Mouse (Mus musculus) pancreas, adult 10 weeks (tissue): Measurements from ENCODE around the gene C1qbp. TPM values are rescaled to one million over a fixed set of nuclear protein-coding genes. Genes with fewer than 3 reads are reported as not detected.

Experiments used
- polyA plus RNA-seq: library from polyadenylated mRNA; stranded (reverse); fragments of 350-450 nt; fragmentation: Illumina TruSeq; extraction: RNeasy Lipid Tissue Mini Kit (QIAGEN cat#74804); gene quantifications from one replicate; pipeline ENCODE4 v1.2.3, GENCODE M21; 2015; ENCODE audit warnings: low read depth, low replicate concordance; ENCODE audit not compliant: insufficient read depth

C1qbp gene
- 19.2 TPM for polyA plus RNA-seq

GRCm38 (mm10) chr11:70982557-70983228 lies at the start of gene C1qbp:
C1qbp (minus strand) TSS chr11:70983026.

GRCm38 (mm10) chr11:71019201-71020068 lies 36.6 kb upstream of the C1qbp start, which contains the start of the genes Mis12 and Derl2:
Mis12 (plus strand) TSS chr11:71019611.
Derl2 (minus strand) TSS chr11:71019841.

GRCm38 (mm10) chr11:71004316-71004773 lies 21.5 kb upstream of the C1qbp start, which contains the start of gene Dhx33:
Dhx33 (minus strand) TSS chr11:71004437.

GRCm38 (mm10) chr11:70969821-70970559 lies 12.8 kb downstream of the C1qbp start, which contains the start of the genes Nup88 and Rpain:
Nup88 (minus strand) TSS chr11:70969973.
Rpain (plus strand) TSS chr11:70970213.

Other genes starting within 250 kb of the C1qbp start
- gene Zfp3, start 218.8 kb downstream of the C1qbp start, polyA plus RNA-seq: 1.4 TPM
- not detected for gene Scimp, start 170.4 kb downstream of the C1qbp start, polyA plus RNA-seq
- gene Rabep1, start 138.2 kb downstream of the C1qbp start, polyA plus RNA-seq: 5.0 TPM
- 37.9 TPM for gene Nup88, start 13.1 kb downstream of the C1qbp start, polyA plus RNA-seq
- gene Rpain, start 12.8 kb downstream of the C1qbp start, polyA plus RNA-seq: 18.2 TPM
- gene Dhx33, start 21.4 kb upstream of the C1qbp start, polyA plus RNA-seq: 6.8 TPM
- gene Mis12, start 36.6 kb upstream of the C1qbp start, polyA plus RNA-seq: 4.7 TPM
- 8.7 TPM for gene Derl2, start 36.8 kb upstream of the C1qbp start, polyA plus RNA-seq
- not detected for gene 6330403K07Rik, start 50.5 kb upstream of the C1qbp start, polyA plus RNA-seq
- gene Nlrp1a, start 161.7 kb upstream of the C1qbp start, polyA plus RNA-seq: not detected
- not detected for gene Nlrp1b, start 247.7 kb upstream of the C1qbp start, polyA plus RNA-seq